Mouse (Mus musculus) fibroblast of lung, adult 2 months (primary cell): ENCODE results near the gene Usp44.

Experiments
- DNase-seq: peaks from one replicate; pipeline ENCODE4 v3.0.0-alpha.2; 2011; ENCODE audit warnings: low read depth

Usp44 gene

GRCm38 (mm10) chr10:93855126-93855525 lies 23.8 kb downstream of the Usp44 start:
- no peak for DNase-seq

GRCm38 (mm10) chr10:93856095-93856494 lies 24.7 kb downstream of the Usp44 start:
- DNase-seq: no peak

- no peak for DNase-seq
Measured at GRCm38 (mm10) chr10:93868401-93868800, 37.0 kb downstream of the Usp44 start.

- no peak for DNase-seq
Measured at GRCm38 (mm10) chr10:93868886-93869285, 37.5 kb downstream of the Usp44 start.

GRCm38 (mm10) chr10:93876772-93877171 lies 45.4 kb downstream of the Usp44 start:
- DNase-seq: no peak

- DNase-seq: no peak
Measured at GRCm38 (mm10) chr10:93878732-93879131, 47.4 kb downstream of the Usp44 start.

- DNase-seq: no peak
Measured at GRCm38 (mm10) chr10:93881918-93882317, 50.6 kb downstream of the Usp44 start.

GRCm38 (mm10) chr10:93882738-93883364 lies 51.5 kb downstream of the Usp44 start:
- no peak for DNase-seq

GRCm38 (mm10) chr10:93885839-93886477 lies 54.6 kb downstream of the Usp44 start:
- no peak for DNase-seq

GRCm38 (mm10) chr10:93888590-93888934 lies 57.2 kb downstream of the Usp44 start:
- no peak for DNase-seq

- DNase-seq: no peak
Measured at GRCm38 (mm10) chr10:93888935-93889578, 57.7 kb downstream of the Usp44 start.

- peak; percentile 64 for DNase-seq
Measured at GRCm38 (mm10) chr10:93889579-93889950, 58.2 kb downstream of the Usp44 start.

- DNase-seq: no peak
Measured at GRCm38 (mm10) chr10:93889976-93890375, 58.6 kb downstream of the Usp44 start.

GRCm38 (mm10) chr10:93890565-93890964 lies 59.2 kb downstream of the Usp44 start:
- no peak for DNase-seq

- DNase-seq: no peak
Measured at GRCm38 (mm10) chr10:93891031-93891430, 59.7 kb downstream of the Usp44 start.

GRCm38 (mm10) chr10:93892551-93892950 lies 61.2 kb downstream of the Usp44 start:
- no peak for DNase-seq

- no peak for DNase-seq
Measured at GRCm38 (mm10) chr10:93897043-93897646, 65.8 kb downstream of the Usp44 start, which contains the start of gene Metap2. TSS of gene Metap2 (minus strand) at chr10:93897093.

- peak; percentile 60 for DNase-seq
Measured at GRCm38 (mm10) chr10:93899303-93899702, 67.9 kb downstream of the Usp44 start.

- DNase-seq: no peak
Measured at GRCm38 (mm10) chr10:93899907-93900306, 68.6 kb downstream of the Usp44 start.

- no peak for DNase-seq
Measured at GRCm38 (mm10) chr10:93907376-93907775, 76.0 kb downstream of the Usp44 start.
